Mouse (Mus musculus) lung, adult 2 months (tissue): ENCODE results near the gene Adcy2. TPM values are rescaled to one million over a fixed set of nuclear protein-coding genes. Genes with fewer than 3 reads are reported as not detected.

Experiments used
- DNase-seq: peaks from one replicate; pipeline ENCODE4 v3.0.0; 2022
- H3K4me1 ChIP-seq: fragments of 200-500 bp; 2 replicates; pipeline ENCODE4 v1.6.1; 2011; ENCODE audit warnings: low read length; ENCODE audit not compliant: control insufficient read depth, insufficient read depth
- H3K4me3 ChIP-seq: fragments of 200-500 bp; replicated peaks from 2 replicates; pipeline ENCODE3; 2011; ENCODE audit warnings: low read depth, mild to moderate bottlenecking, control low read depth, low read length; ENCODE audit errors: extremely low read depth
- CTCF ChIP-seq: fragments of 200-500 bp; IDR thresholded peaks from 2 replicates; pipeline ENCODE4 v1.5.1; 2011; ENCODE audit warnings: mild to moderate bottlenecking, low read length, control low read depth; ENCODE audit not compliant: insufficient read depth
- POLR2A ChIP-seq: fragments of 200-500 bp; IDR thresholded peaks from 2 replicates; pipeline ENCODE4 v1.6.1; 2011; ENCODE audit warnings: low read depth, mild to moderate bottlenecking, control low read depth, low read length, borderline replicate concordance; ENCODE audit errors: extremely low read depth
- WGBS: fragments of 180-500 bp; shearing (Covaris S2); methylation state at CpG from one replicate; pipeline ENCODE4 v1.1.7; 2018; 5-methylcytosine and 5-hydroxymethylcytosine counted together
- polyA plus RNA-seq: library from polyadenylated mRNA; depleted of rRNA; stranded (reverse); fragments of >200 nt; gene quantifications from 2 replicates; pipeline ENCODE4 v1.2.3, GENCODE M21; 2012

The Adcy2 gene
- polyA plus RNA-seq, 1 experiment, result 10.7 TPM

DNA sequence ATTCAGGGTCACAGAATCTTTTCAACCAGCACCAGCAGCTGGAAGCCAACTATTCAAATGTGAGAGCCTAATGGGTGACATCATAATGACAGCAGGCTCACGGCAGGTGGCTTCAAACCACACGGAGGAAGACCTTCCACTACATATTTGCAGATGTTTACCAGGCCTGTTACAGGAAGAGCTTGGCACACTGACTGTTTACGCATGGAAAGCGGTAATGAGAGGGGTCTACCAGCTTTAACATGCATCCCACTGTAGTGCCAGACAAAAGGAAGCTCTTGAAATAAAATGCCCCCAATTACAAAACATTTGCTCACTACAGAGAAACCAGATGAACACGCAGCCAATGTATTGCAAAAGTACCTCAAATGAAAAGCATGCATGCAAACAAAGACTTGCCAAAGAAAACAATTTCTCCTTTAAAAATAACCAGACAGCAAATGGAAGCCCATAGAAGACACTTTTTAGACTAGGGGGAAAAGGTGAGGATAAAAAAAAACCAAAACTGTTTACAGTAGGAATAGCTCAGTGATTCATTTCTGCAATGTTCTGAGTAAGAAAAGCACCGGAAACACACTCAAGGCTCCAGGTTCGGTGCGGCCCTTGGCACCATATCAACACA is 163.8 kb downstream of the Adcy2 start:
- TF ChIP-seq POLR2A, result no peak
- no peak for TF ChIP-seq CTCF
- WGBS, result 50% methylated on average over 8 of the region's 8 CpGs
- no peak for DNase-seq
- H3K4me1 ChIP-seq, result no peaks in the 10 kb centered on the region
- H3K4me3 ChIP-seq, result no peak overlapping the region

- DNase-seq, result no peak
Measured at GRCm38 (mm10) chr13:68832141-68832540, 167.2 kb downstream of the Adcy2 start.

GRCm38 (mm10) chr13:68830030-68830759 is 169.1 kb downstream of the Adcy2 start:
- Histone ChIP-seq H3K4me3 (no peak overlapping the region), H3K4me1 (no peaks in the 10 kb centered on the region)
- 74% methylated on average over 6 of the region's 6 CpGs for WGBS
- no peak for DNase-seq
- TF ChIP-seq CTCF, result no peak
- no peak for TF ChIP-seq POLR2A

More at GRCm38 (mm10) chr13:68832141-68832540, 167.2 kb downstream of the Adcy2 start:
- Histone ChIP-seq H3K4me3 (no peak overlapping the region), H3K4me1 (no peaks in the 10 kb centered on the region)
- no peak for TF ChIP-seq CTCF
- no peak for TF ChIP-seq POLR2A
- 66% methylated on average over 5 of the region's 5 CpGs for WGBS

GRCm38 (mm10) chr13:68828441-68828840 is 170.9 kb downstream of the Adcy2 start:
- no peak for TF ChIP-seq CTCF
- TF ChIP-seq POLR2A, result no peak
- Histone ChIP-seq H3K4me1 (no peaks in the 10 kb centered on the region), H3K4me3 (no peak overlapping the region)
- DNase-seq, result no peak
- 79% methylated on average over 4 of the region's 4 CpGs for WGBS

GRCm38 (mm10) chr13:68826461-68826860 is 172.9 kb downstream of the Adcy2 start:
- WGBS, result 80% methylated on average over 1 of the region's 1 CpGs
- no peak for DNase-seq
- Histone ChIP-seq H3K4me3 (no peak overlapping the region), H3K4me1 (no peaks in the 10 kb centered on the region)
- TF ChIP-seq POLR2A (no peak), CTCF (no peak)

- Histone ChIP-seq H3K4me1 (no peaks in the 10 kb centered on the region), H3K4me3 (no peak overlapping the region)
- TF ChIP-seq POLR2A, result no peak
- no peak for TF ChIP-seq CTCF
- DNase-seq, result no peak
- 58% methylated on average over 13 of the region's 13 CpGs for WGBS
Measured at GRCm38 (mm10) chr13:68820858-68821579, 178.3 kb downstream of the Adcy2 start.

DNA sequence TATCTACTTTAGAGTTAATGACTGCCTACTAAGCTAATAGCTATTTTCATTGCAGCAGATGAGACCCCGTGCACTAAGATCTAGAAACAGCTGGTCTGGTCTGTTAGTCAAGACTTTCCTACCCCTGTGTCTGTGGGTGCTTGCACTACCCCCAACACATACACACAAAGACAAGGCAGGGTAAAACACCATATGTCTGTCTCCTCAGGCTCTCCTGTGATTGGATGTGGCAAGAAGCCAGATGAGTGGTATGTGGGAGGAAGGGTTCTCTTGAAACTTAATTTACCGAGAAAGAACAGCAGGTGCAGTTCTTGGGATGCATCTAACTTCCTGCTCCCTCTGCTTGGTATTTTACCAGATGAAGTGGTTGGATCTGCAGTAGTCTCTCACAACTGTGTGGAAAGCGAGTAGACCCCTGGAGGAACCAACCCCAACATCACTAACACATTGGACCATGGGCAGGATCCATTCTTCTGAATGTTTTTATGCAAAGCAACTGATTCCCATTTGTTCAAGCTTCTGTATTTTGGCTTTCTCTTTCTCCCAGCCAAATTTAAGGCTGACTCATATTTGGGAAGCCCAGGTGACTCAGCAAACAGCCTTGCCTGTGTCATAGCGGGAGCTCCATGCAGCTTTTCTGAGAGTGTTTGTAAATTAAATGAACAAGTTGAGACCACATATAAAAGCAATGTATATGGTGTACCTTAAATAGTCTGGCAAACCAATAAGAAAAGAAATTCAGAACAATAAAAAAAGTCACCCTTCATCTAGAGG is 183.4 kb downstream of the Adcy2 start:
- Histone ChIP-seq H3K4me1 (no peaks in the 10 kb centered on the region), H3K4me3 (no peak overlapping the region)
- TF ChIP-seq POLR2A (no peak), CTCF (no peak)
- no peak for DNase-seq
- WGBS, result 66% methylated on average over 4 of the region's 4 CpGs

- H3K4me3 ChIP-seq, result no peak overlapping the region
- TF ChIP-seq POLR2A, result no peak
- no peak for TF ChIP-seq CTCF
- H3K4me1 ChIP-seq, result no peaks in the 10 kb centered on the region
- WGBS, result 92% methylated on average over 3 of the region's 3 CpGs
- no peak for DNase-seq
Measured at GRCm38 (mm10) chr13:68811185-68811584, 188.2 kb downstream of the Adcy2 start.

GRCm38 (mm10) chr13:68799777-68800176 is 199.6 kb downstream of the Adcy2 start:
- WGBS, result 60% methylated on average over 6 of the region's 6 CpGs
- TF ChIP-seq CTCF (no peak), POLR2A (no peak)
- H3K4me3 ChIP-seq, result no peak overlapping the region
- DNase-seq, result no peak
- H3K4me1 ChIP-seq, result no peaks in the 10 kb centered on the region; the same call in 1 of the 2 replicates
